Mouse (Mus musculus) midbrain, embryonic 10.5 days (tissue): ENCODE measurements around the gene Nfatc3. TPM values are rescaled to one million over a fixed set of nuclear protein-coding genes. Genes with fewer than 3 reads are reported as not detected.

Experiments
- DNase-seq: peaks from one replicate; pipeline ENCODE4 v3.0.0-alpha.2; 2017; ENCODE audit warnings: low spot score
- H3K27ac ChIP-seq: fragments of 300-500 bp; sonication (generic); replicated peaks from 2 replicates; pipeline ENCODE4 v1.5.1; 2016; ENCODE audit warnings: mild to moderate bottlenecking
- H3K27me3 ChIP-seq: fragments of 300-500 bp; sonication (generic); 2 replicates; pipeline ENCODE4 v1.6.1; 2016; ENCODE audit warnings: low read depth, mild to moderate bottlenecking; ENCODE audit not compliant: poor library complexity, severe bottlenecking
- H3K36me3 ChIP-seq: fragments of 300-500 bp; sonication (generic); 2 replicates; pipeline ENCODE4 v1.6.1; 2016; ENCODE audit warnings: mild to moderate bottlenecking, moderate library complexity
- H3K4me1 ChIP-seq: fragments of 300-500 bp; sonication (generic); 2 replicates; pipeline ENCODE4 v1.6.1; 2016
- H3K4me3 ChIP-seq: fragments of 300-500 bp; sonication (generic); 2 replicates; pipeline ENCODE4 v1.5.1; 2016; ENCODE audit warnings: mild to moderate bottlenecking, moderate library complexity
- H3K9me3 ChIP-seq: fragments of 300-500 bp; sonication (generic); replicated peaks from 2 replicates; pipeline ENCODE4 v1.6.1; 2016; ENCODE audit warnings: mild to moderate bottlenecking
- WGBS: fragments of 180-500 bp; shearing (Covaris S2); methylation state at CpG from one replicate; pipeline ENCODE4 v1.1.7; 2016; 5-methylcytosine and 5-hydroxymethylcytosine counted together
- polyA plus RNA-seq: library from polyadenylated mRNA; unstranded; fragments of >200 nt; fragmentation: Nextera tagmentation; extraction: Ambion mirVana; gene quantifications from 2 replicates; pipeline ENCODE4 v1.2.1, GENCODE M21; 2016

The Nfatc3 gene
- polyA plus RNA-seq, 1 experiment from 2014 or later: 5.3 TPM

- Histone ChIP-seq H3K9me3 (no peaks in the 10 kb centered on the region), H3K36me3 (no peaks in the 10 kb centered on the region), H3K4me1 (peaks cover 13% of the 10 kb centered on the region), H3K4me3 (no peak overlapping the region), H3K27ac (no peak overlapping the region), H3K27me3 (no peaks in the 10 kb centered on the region)
- 87% methylated on average over 4 of the region's 4 CpGs for WGBS
- DNase-seq: no peak
These were observed 87.4 kb downstream of the Nfatc3 start for GRCm38 (mm10) chr8:106146014-106146413.

DNA sequence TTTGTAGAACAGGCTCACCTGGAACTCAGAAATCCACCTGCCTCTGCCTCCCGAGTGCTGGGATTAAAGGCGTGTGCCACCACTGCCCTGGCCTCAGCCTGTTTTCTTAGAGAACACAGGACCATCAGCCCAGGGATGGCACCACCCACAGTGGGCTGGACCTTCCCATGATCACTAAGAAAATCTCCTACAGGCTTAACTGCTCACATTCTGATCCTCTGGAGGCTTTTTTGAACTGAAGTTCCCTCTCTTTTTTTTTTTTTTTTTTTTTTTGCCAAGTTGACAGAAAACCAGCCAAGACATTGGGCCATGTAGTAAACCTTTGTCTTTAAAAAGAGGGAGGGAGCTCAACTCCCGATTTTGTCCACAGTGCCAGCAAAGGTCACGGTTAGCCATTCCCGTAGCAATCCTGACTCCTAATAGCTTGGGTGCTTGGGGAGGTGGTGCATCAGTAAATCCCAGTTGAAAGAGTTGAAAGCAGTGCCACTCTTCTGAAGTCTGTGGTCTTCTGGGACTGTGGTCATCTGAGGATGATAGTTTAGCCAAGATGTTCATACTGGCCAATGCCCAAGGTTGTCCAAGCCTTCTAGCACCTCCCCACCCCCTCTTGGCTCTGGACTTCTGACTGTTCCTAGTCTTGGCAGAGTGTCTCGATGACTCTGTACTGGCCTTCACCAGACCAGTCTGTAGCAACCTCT lies 89.4 kb downstream of the Nfatc3 start:
- H3K27me3 ChIP-seq: no peaks in the 10 kb centered on the region
- WGBS: 89% methylated on average over 6 of the region's 6 CpGs
- H3K9me3 ChIP-seq: no peaks in the 10 kb centered on the region
- H3K27ac ChIP-seq: no peak overlapping the region
- H3K4me3 ChIP-seq: no peak overlapping the region
- DNase-seq: no peak
- H3K4me1 ChIP-seq: peaks cover 20% of the 10 kb centered on the region
- H3K36me3 ChIP-seq: no peaks in the 10 kb centered on the region

GRCm38 (mm10) chr8:106149025-106149424 lies 90.4 kb downstream of the Nfatc3 start:
- no peaks in the 10 kb centered on the region for H3K9me3 ChIP-seq
- 94% methylated on average over 6 of the region's 6 CpGs for WGBS

GRCm38 (mm10) chr8:106149801-106150652 lies 91.4 kb downstream of the Nfatc3 start, which contains the start of gene Pla2g15:
Gene Pla2g15, plus strand, starts transcription at chr8:106150399.
- Histone ChIP-seq H3K36me3 (peaks cover 10% of the 10 kb centered on the region), H3K4me3 (peak within 1 kb of the TSS; percentile 81), H3K9me3 (no peaks in the 10 kb centered on the region), H3K27me3 (no peaks in the 10 kb centered on the region), H3K27ac (peak within 1 kb of the TSS; percentile 84), H3K4me1 (peaks cover 20% of the 10 kb centered on the region)
- DNase-seq: peak; percentile 93
- WGBS: 2% methylated on average over 38 of the region's 38 CpGs

More at GRCm38 (mm10) chr8:106149025-106149424, 90.4 kb downstream of the Nfatc3 start:
- Histone ChIP-seq H3K36me3 (peaks cover 2% of the 10 kb centered on the region; the same call in 1 of the 2 replicates), H3K4me3 (no peak overlapping the region), H3K4me1 (peaks cover 20% of the 10 kb centered on the region), H3K27me3 (no peaks in the 10 kb centered on the region), H3K27ac (no peak overlapping the region)
- DNase-seq: no peak

- 21% methylated on average over 8 of the region's 8 CpGs for WGBS
- H3K4me1 ChIP-seq: peaks cover 20% of the 10 kb centered on the region
- H3K27ac ChIP-seq: peak overlapping the region; percentile 84
These were observed 92.0 kb downstream of the Nfatc3 start for GRCm38 (mm10) chr8:106150653-106151000.

DNA sequence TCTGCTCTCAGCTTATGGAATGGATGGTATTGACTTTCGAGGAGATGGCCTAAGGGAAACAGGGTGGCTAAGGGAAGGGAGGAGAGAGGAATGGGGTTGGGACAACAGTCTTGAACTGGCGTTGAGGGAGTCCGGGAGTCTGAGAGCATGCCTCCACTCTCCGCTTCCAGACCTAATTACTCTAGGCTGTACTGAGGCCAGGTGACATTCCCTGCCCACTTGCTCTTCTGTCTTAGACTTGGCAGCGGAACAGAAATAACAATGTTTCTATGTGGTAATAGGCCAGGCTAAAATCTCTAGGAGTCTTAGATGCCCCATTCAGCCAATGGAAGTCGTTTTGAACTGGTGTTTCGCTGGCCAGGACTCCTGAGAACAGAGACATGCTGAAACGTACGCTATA lies 92.4 kb downstream of the Nfatc3 start:
- peak overlapping the region; percentile 81 for H3K4me3 ChIP-seq
- WGBS: 91% methylated on average over 9 of the region's 9 CpGs
- peak overlapping the region; percentile 84 for H3K27ac ChIP-seq
- H3K4me1 ChIP-seq: peaks cover 20% of the 10 kb centered on the region
- no peaks in the 10 kb centered on the region for H3K9me3 ChIP-seq
- H3K27me3 ChIP-seq: no peaks in the 10 kb centered on the region
- peaks cover 19% of the 10 kb centered on the region for H3K36me3 ChIP-seq
- no peak for DNase-seq

More at GRCm38 (mm10) chr8:106150653-106151000, 92.0 kb downstream of the Nfatc3 start:
- no peak for DNase-seq
- no peaks in the 10 kb centered on the region for H3K27me3 ChIP-seq
- peak overlapping the region; percentile 81 for H3K4me3 ChIP-seq
- no peaks in the 10 kb centered on the region for H3K9me3 ChIP-seq
- H3K36me3 ChIP-seq: peaks cover 15% of the 10 kb centered on the region

DNA sequence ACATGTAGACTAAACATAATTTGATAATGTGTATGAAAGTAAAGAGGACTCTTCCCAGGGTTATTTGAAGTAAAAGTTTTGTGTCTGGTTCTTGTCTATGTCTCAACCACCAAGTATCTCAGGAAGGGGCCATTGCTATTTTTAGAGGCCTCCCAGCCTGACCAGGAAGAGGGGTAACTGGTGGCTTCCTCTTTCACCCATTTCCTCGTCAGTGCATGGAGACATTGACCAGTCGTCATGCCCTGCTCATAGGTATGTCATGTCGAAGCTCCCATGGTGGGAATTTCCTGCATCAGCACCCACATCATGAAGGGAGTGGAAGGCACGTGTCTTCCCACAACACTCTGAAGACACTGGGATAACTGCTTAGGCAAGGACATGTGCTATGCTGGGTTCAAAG lies 94.2 kb downstream of the Nfatc3 start:
- WGBS: 85% methylated on average over 4 of the region's 4 CpGs
- Histone ChIP-seq H3K27ac (no peak overlapping the region), H3K36me3 (peaks cover 30% of the 10 kb centered on the region), H3K27me3 (no peaks in the 10 kb centered on the region), H3K4me1 (peaks cover 20% of the 10 kb centered on the region), H3K9me3 (no peaks in the 10 kb centered on the region), H3K4me3 (no peak overlapping the region)
- DNase-seq: no peak

DNA sequence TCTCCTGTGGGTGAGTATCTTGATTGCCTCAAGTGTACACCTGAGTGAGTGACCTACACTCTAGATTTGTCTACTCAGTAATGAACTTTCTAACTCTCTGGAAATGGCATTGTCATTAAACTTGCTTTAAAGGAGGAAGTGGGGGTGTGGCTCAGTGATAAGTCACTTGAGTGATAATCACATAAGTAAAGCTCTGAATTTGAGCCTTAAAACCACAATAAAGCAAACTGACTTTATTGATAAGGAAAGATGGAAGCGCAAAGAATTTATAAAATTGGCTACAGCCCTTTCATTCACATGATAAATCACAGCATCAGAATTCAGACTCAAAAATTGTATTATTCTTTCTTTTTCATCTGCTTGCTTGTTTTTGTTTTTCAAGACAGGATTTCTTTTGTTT lies 98.8 kb downstream of the Nfatc3 start:
- peaks cover 66% of the 10 kb centered on the region for H3K36me3 ChIP-seq
- WGBS: 96% methylated on average over 1 of the region's 1 CpGs
- no peaks in the 10 kb centered on the region for H3K4me1 ChIP-seq
- H3K27ac ChIP-seq: no peak overlapping the region
- no peaks in the 10 kb centered on the region for H3K9me3 ChIP-seq
- no peak overlapping the region for H3K4me3 ChIP-seq
- no peak for DNase-seq
- no peaks in the 10 kb centered on the region for H3K27me3 ChIP-seq

GRCm38 (mm10) chr8:106158381-106158780 lies 99.7 kb downstream of the Nfatc3 start:
- no peak overlapping the region for H3K27ac ChIP-seq
- H3K36me3 ChIP-seq: peaks cover 76% of the 10 kb centered on the region
- DNase-seq: no peak
- no peaks in the 10 kb centered on the region for H3K4me1 ChIP-seq
- no peak overlapping the region for H3K4me3 ChIP-seq
- no peaks in the 10 kb centered on the region for H3K27me3 ChIP-seq
- no peaks in the 10 kb centered on the region for H3K9me3 ChIP-seq
- WGBS: 92% methylated on average over 10 of the region's 10 CpGs

DNA sequence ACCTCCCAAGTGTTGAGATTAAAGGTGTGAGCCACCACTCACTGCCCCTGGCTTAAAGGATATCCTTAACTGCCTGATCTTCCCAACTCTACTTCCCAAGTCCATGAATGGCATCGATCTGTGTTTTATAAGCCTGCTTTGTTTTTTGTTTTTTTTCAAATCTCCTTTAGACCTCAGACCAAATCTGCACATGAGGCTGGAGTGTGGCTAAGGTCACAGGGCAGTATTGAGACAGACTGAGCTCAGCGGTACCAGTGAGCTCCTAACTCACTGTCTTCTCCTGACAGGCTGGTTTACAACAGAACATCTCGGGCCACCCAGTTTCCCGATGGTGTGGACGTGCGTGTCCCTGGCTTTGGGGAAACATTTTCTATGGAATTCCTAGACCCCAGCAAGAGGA lies 101.2 kb downstream of the Nfatc3 start:
- Histone ChIP-seq H3K9me3 (no peaks in the 10 kb centered on the region), H3K4me3 (no peak overlapping the region), H3K36me3 (peaks cover 80% of the 10 kb centered on the region), H3K27me3 (no peaks in the 10 kb centered on the region), H3K4me1 (no peaks in the 10 kb centered on the region), H3K27ac (no peak overlapping the region)
- WGBS: 93% methylated on average over 6 of the region's 6 CpGs
- no peak for DNase-seq

GRCm38 (mm10) chr8:106163251-106163650 lies 104.6 kb downstream of the Nfatc3 start:
- Histone ChIP-seq H3K9me3 (no peaks in the 10 kb centered on the region), H3K27ac (no peak overlapping the region), H3K27me3 (no peaks in the 10 kb centered on the region), H3K4me3 (no peak overlapping the region), H3K36me3 (peaks cover 55% of the 10 kb centered on the region), H3K4me1 (peaks cover 7% of the 10 kb centered on the region)
- no peak for DNase-seq
- 94% methylated on average over 9 of the region's 9 CpGs for WGBS

- Histone ChIP-seq H3K4me1 (peaks cover 26% of the 10 kb centered on the region), H3K4me3 (no peak overlapping the region), H3K36me3 (peaks cover 43% of the 10 kb centered on the region), H3K27me3 (no peaks in the 10 kb centered on the region), H3K9me3 (no peaks in the 10 kb centered on the region), H3K27ac (no peak overlapping the region)
- DNase-seq: peak; percentile 64
- WGBS: 52% methylated on average over 4 of the region's 4 CpGs
These were observed 106.8 kb downstream of the Nfatc3 start for GRCm38 (mm10) chr8:106165460-106165859.
